Mouse (Mus musculus): ENCODE data around the gene Zfp811. TPM values are rescaled to one million over a fixed set of nuclear protein-coding genes. Genes with fewer than 3 reads are reported as not detected.
"Not testable (repeated sequence)": the region's sequence is repeated elsewhere in the genome, so short reads cannot be mapped to it uniquely, and the experiment has no call there.

The Zfp811 gene
- not detected in 2 replicates for polyA plus RNA-seq (2012; ENCODE audit: insufficient read depth, insufficient read length, missing spikeins)

DNA sequence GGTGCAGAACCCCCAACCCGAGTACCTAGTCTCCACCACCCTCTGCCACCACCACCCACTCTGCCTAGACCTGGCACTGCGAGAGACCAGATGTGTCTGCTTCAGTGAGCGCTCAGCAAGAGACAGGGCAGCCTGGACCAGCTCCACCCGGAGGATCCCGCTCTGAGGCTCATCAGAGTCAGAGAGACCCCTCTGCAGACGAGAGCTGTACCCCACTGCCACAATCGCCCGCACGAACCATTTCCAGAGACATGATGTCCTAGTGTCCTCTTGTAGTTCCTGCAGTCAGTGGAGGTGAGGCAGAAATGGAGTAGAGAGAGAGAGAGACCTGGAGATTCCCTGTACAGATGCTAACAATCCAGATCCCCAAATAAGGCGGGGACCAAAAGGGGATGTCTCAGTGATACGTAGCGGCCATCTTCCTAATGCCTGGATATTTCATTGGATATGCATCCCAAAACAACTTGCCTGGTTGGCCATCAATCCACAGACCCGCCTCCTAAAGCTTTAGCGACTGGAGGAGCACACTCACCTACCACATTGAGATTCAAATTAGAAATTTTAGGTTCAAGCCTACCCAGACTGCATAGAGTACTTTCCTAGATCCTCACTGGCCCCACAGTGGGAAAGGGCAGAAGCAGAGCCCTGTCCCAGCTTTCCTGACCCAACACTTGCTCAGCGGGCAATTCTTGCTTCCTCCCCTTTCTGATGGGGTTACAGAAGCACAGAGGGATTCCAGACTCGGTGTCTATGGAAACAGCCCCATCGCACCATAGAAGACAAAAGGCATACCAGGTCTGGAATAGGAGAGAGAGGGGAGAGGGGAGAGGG is at the start of gene Zfp811:
Zfp811 (minus strand) TSS at position 388 of the 831 bp plus-strand sequence.
- Histone ChIP-seq H3K4me1 (ENCODE audit: control insufficient read depth, insufficient read depth, insufficient read length, low read length) (no peaks in the 10 kb centered on the region), H3K4me3 (ENCODE audit: insufficient read depth, low read depth, low read length) (peak within 1 kb of the TSS; percentile 27; the same call in 1 of the 2 replicates), H3K27ac (replicated peaks; ENCODE audit: low read depth, low read length) (no peak within 1 kb of the TSS)

DNA sequence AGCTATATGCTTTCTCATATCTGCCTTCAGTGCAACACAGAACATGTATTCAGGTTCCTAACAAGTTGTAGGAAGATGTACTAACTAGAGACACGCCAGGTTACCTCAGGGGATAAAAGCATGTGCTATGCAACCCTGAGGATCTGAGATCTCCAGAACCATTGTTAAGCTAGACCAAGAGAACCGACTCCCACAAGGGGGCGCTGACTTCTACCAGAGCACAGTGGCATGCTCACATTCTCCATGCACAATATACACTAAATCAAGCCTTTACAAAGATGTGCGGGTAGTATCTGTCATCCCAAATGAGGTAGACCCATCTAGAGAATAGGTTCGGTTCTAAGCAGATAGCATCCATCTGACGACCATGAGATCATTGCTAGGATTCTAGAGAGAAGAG is 47.0 kb upstream of the Zfp811 start:
- H3K27ac ChIP-seq (replicated peaks; ENCODE audit: low read depth, low read length); H3K4me3 ChIP-seq (ENCODE audit: insufficient read depth, low read depth, low read length); H3K4me1 ChIP-seq (ENCODE audit: control insufficient read depth, insufficient read depth, insufficient read length, low read length): not testable (repeated sequence)

DNA sequence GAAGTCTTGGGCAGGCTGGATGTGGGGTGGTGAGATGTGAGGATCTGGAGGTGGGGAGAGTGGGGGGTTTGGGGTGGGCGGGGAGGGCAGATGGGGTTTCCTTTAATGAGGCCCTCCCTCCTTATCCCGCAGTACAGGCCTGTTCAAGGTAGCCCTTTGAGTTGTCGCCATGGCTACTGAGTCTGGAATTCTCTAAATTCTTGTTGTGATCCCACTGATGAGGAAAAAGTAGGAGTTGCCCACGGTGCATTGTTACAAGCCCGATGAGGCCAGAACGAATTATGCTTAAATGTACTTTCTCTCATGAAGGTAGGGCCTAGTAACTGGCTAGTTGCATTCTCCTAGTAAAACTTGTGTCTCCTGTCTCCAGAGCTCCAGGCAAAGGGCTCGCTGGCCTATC is 41.9 kb upstream of the Zfp811 start:
- H3K27ac ChIP-seq (replicated peaks; ENCODE audit: low read depth, low read length): no peak overlapping the region
- no peak overlapping the region for H3K4me3 ChIP-seq (ENCODE audit: insufficient read depth, low read depth, low read length)
- no peaks in the 10 kb centered on the region for H3K4me1 ChIP-seq (ENCODE audit: control insufficient read depth, insufficient read depth, insufficient read length, low read length)

DNA sequence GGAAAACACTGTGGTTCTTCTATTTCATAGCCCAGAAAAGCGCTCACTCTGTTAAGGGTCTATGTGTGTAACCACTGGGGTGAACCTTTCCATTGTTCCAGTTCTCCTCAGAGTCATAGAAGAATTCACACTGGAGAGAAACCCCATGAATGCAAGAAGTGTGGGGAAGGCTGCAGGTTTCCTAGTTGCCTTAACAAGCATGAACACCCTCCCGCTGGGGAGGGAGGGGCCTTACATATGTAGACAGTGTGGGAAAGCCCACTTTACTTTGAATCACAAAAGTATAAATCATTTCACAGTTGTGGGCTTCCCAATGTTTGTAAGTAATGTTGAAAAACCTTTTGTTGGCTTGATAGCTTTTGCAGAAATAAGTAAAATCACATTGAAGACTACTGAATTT is 31.7 kb upstream of the Zfp811 start:
- Histone ChIP-seq H3K4me3 (ENCODE audit: insufficient read depth, low read depth, low read length) (no peak overlapping the region), H3K4me1 (ENCODE audit: control insufficient read depth, insufficient read depth, insufficient read length, low read length) (no peaks in the 10 kb centered on the region), H3K27ac (replicated peaks; ENCODE audit: low read depth, low read length) (no peak overlapping the region)

DNA sequence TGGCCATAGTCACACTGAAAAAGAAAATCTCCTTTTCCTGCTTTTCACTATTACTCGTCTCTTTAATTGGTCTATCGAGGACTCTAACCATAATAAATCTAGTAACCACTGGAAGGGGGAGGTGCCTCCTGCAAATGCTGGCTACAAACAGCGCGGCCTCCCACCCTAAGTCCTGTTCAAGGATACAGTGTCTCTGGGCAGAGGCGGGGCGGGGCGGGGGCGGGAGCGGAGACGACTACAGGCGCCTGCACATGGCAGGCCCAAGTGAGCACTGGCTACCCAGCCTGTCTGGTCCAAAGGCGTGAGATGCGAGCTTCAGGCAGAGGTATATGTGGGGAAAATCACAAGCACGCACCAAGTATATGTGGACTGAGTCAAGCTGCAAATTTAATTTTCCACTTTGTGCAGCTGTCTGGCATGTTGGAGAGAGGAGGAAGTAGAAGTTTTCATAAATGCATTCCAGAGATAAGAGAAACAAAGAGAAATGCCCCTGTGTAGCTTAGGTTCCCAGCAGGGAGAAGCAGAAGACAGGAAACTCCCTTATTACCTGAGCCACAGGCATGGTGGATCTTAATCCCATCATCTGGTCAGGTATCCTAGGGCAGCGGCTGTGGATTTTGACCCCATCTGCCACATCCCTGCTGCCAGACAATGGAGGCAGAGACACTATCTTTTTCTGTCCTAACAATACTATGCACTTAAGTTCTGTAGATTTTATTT is 29.5 kb upstream of the Zfp811 start:
- Histone ChIP-seq H3K4me3 (ENCODE audit: insufficient read depth, low read depth, low read length) (no peak overlapping the region), H3K27ac (replicated peaks; ENCODE audit: low read depth, low read length) (no peak overlapping the region), H3K4me1 (ENCODE audit: control insufficient read depth, insufficient read depth, insufficient read length, low read length) (no peaks in the 10 kb centered on the region)

DNA sequence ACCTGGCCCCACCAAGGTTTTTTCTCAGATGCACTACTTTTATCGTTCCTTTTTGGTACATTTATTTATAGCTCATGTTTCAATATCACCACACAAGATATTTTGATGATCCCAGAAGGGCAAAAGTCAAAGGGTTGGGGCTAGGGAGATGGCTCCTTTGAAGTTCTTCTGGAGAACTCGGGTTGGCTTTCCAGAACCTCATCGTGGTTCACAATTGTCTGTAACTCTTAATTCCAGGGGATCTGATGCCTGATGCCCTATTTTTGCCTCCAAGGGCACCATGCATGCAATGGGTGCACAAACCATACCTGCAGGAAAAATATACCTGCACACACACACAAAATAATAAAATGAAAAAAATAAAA is 20.7 kb upstream of the Zfp811 start:
- peak overlapping the region; percentile 89 for H3K4me3 ChIP-seq (ENCODE audit: insufficient read depth, low read depth, low read length)
- peaks cover 3% of the 10 kb centered on the region; the same call in 1 of the 2 replicates for H3K4me1 ChIP-seq (ENCODE audit: control insufficient read depth, insufficient read depth, insufficient read length, low read length)
- H3K27ac ChIP-seq (replicated peaks; ENCODE audit: low read depth, low read length): no peak overlapping the region

DNA sequence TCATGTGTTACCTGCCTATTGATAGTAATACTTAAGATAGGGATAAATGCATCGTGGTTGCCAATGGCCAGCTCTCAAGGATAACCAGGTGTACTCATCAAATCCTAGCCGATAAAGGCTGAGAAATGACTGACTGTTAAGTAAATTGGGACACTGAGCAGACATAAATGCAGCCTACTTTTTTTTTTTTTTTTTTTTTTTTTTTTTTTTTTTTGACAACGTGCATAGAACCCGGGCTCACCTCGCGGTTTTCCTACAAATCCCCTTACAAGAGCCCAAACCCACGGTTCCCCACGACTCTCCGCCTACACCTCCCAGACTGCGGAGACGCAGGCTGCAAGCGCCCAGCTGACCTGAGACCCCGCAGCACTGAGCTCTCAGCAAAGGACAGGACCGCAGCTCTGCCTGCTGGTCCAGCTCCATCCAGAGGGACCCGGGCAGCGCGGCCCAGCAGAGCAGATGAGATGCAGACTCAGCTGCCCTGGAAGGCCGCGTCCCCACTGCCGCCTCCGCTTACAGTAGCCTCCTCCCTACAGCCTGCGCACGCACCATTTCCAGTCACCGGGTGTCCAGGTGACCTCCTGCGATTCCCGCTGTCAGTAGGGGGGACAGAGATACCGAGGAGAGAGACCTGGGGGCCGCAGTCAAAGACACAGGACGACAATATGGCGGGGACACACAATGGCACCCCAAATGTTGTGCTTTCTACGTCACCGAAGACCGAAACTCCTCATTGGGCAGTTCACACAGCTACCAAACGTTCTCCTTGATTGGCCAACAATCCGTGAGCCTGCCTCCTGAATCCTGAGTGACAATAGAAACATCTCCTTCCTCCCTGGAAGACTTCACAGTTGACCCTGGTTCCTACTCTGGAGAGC is 20.0 kb upstream of the Zfp811 start, which contains the start of gene Zfp799:
Zfp799 (minus strand) TSS at position 722 of the 878 bp plus-strand sequence.
- Histone ChIP-seq H3K4me3 (ENCODE audit: insufficient read depth, low read depth, low read length) (peak within 1 kb of the TSS; percentile 89), H3K27ac (replicated peaks; ENCODE audit: low read depth, low read length) (no peak within 1 kb of the TSS), H3K4me1 (ENCODE audit: control insufficient read depth, insufficient read depth, insufficient read length, low read length) (peaks cover 3% of the 10 kb centered on the region; the same call in 1 of the 2 replicates)

DNA sequence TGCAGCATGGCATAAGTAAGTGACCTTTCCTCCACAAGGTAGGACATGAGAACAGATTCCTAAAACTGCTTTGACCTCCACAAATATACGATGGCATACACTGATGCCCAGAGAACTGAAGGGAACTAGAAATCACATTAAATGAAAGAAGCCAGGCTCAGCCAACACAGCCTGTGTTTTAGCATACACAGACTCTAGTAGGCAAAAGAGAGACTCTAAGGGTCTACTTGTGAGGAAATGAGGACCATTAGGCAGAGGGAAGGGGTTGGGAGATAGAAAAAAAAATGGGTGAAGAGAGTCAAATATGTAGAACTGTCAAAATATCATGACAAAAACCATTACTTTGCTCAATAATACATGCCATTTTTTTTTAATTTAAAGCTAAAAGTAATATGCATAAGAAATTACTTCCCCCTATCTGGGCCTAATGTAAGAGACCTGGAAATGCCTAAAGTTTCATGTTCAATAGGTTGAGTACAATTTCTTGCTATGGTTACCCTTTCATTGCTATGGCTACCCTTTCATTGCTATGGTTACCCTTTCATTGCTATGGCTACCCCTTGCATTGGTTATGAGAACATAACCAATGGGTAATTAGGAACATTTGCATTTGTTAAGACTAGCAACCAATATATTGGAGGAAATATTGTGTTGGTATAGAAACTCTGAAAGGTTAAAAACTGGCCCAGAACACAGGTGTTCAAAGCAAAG is 6.5 kb upstream of the Zfp811 start:
- Histone ChIP-seq H3K4me1 (ENCODE audit: control insufficient read depth, insufficient read depth, insufficient read length, low read length) (no peaks in the 10 kb centered on the region), H3K4me3 (ENCODE audit: insufficient read depth, low read depth, low read length) (no peak overlapping the region), H3K27ac (replicated peaks; ENCODE audit: low read depth, low read length) (no peak overlapping the region)

DNA sequence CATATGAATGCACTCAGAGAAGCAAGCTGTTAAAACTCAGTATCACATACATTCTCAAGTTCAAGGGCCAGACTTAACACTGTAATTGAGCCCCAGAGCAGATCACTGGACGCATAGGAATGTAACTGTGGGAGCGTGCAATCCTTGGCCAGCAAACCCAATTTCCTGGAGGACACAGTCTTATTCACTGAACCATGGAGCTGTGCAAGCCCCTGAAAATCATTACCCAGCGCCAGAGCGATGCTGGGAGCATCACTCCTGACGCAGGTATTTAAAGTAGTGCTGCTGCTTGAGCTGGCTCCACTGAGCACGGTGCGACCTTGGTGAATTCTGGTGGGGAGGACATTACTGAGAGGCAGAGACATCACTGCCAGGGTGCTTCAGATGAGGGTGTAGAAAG is 4.4 kb upstream of the Zfp811 start:
- Histone ChIP-seq H3K27ac (replicated peaks; ENCODE audit: low read depth, low read length) (no peak overlapping the region), H3K4me3 (ENCODE audit: insufficient read depth, low read depth, low read length) (no peak overlapping the region), H3K4me1 (ENCODE audit: control insufficient read depth, insufficient read depth, insufficient read length, low read length) (no peaks in the 10 kb centered on the region)

DNA sequence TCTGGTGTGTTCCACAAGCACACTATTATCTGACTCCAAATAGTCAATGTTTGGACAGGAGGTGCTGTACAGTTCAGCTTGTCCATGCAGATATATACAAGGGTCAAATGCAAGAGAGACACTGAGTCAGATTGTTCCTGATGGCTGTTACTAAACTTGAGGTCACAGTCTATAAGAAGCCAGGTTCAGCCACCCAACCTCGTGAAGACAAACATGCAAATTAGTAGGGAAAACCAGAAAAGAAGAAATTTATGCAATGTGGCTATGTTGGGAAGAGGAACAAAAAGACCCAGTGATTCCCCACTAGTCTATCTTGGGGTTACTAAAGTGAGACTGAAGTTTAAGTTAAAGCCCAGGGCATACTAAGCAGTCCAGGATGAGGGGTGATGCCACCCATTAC is 917 bp upstream of the Zfp811 start:
- Histone ChIP-seq H3K27ac (replicated peaks; ENCODE audit: low read depth, low read length) (no peak overlapping the region), H3K4me3 (ENCODE audit: insufficient read depth, low read depth, low read length) (no peak overlapping the region), H3K4me1 (ENCODE audit: control insufficient read depth, insufficient read depth, insufficient read length, low read length) (no peaks in the 10 kb centered on the region)

DNA sequence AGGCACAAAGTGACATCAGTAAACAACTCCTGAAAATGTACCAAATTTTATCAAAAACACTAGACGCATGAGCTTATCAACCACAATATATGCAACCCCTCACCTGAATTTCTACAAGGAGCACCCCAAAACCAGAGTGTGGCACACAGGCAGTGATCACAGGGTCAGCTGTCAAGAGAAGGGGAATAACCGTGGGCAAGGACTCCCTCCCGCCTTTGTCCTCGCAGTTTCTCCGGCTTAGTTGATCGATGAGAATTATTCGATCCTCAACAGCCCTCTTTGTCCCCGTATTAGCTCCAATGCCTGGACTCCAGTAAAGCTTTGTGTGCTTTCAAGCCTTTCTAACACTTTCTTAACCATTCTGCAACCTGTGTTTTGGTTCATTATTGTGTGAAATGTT is 810 bp downstream of the Zfp811 start:
- Histone ChIP-seq H3K4me1 (ENCODE audit: control insufficient read depth, insufficient read depth, insufficient read length, low read length) (no peaks in the 10 kb centered on the region), H3K27ac (replicated peaks; ENCODE audit: low read depth, low read length) (no peak overlapping the region), H3K4me3 (ENCODE audit: insufficient read depth, low read depth, low read length) (no peak overlapping the region)

DNA sequence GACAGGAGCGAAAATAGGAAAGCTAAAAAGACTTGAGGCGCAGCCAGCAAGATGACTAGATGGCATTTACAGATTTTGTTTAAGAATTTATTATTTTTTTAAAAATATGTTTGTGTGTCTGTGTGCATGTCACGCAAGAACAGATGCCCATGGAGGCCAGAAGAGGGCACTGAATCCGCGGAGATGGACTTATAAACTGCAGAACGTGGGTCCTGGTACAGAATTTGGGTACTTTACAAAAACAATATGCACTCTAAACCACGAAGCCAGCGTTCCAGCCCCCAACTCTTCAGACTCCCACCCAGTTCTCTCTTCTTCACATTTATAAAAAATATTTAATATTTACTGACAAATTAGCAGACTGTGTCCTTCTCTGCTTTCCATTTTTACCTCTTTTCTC is 20.5 kb downstream of the Zfp811 start:
- Histone ChIP-seq H3K4me1 (ENCODE audit: control insufficient read depth, insufficient read depth, insufficient read length, low read length) (peaks cover 2% of the 10 kb centered on the region; the same call in 1 of the 2 replicates), H3K4me3 (ENCODE audit: insufficient read depth, low read depth, low read length) (no peak overlapping the region), H3K27ac (replicated peaks; ENCODE audit: low read depth, low read length) (no peak overlapping the region)

DNA sequence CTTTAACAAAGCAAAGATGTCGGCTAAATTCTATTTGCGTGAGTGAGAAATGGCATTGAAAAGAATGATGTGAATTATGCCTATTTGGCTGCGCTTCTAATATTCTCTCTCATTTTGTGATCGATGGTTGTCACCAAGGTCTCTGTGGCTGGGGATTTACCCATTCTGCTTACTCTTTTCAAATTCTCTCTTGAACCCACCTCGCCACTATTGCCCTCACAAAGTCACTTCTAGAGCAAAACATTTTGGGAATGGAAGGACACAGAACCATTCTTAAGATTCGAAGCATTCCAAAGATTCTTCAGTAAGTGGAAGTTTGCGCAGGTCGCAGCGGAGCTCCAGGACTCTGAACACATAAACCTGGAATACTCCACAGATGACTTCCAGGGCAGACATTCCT is 21.2 kb downstream of the Zfp811 start:
- Histone ChIP-seq H3K27ac (replicated peaks; ENCODE audit: low read depth, low read length) (no peak overlapping the region), H3K4me1 (ENCODE audit: control insufficient read depth, insufficient read depth, insufficient read length, low read length) (peaks cover 2% of the 10 kb centered on the region; the same call in 1 of the 2 replicates), H3K4me3 (ENCODE audit: insufficient read depth, low read depth, low read length) (peak overlapping the region; percentile 75)

DNA sequence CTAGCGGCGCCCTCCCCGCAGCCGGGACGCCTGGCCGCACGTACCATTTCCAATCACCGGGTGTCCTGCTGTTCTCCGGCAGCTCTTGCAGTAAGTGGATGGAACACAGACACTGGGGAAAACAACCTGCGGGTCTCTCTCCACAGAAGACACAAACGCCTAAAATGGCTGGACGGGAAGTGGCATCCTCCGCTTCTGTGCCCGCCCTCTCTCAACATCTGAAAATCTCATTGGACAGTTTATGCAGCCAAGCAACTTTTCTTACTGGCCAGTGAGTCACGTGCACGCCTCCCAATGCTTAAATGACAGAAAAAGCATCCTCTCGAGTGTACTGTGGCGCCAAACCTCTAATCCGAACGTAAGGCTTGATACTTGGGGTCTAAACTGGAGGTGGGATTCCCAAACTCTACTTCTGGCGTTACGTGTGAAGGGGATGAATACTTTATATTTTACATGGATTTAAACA is 21.6 kb downstream of the Zfp811 start, which contains the start of gene Zfp871:
Zfp871 (minus strand) TSS at position 194 of the 466 bp plus-strand sequence.
- H3K4me1 ChIP-seq (ENCODE audit: control insufficient read depth, insufficient read depth, insufficient read length, low read length): peaks cover 2% of the 10 kb centered on the region; the same call in 1 of the 2 replicates
- peak within 1 kb of the TSS; percentile 59 for H3K27ac ChIP-seq (replicated peaks; ENCODE audit: low read depth, low read length)
- peak within 1 kb of the TSS; percentile 75 for H3K4me3 ChIP-seq (ENCODE audit: insufficient read depth, low read depth, low read length)

Data from brown adipose tissue, adult 24 weeks (tissue).